Mouse (Mus musculus) gastrocnemius, adult 8-10 months (tissue): ENCODE results near the gene Sult2a2. TPM values are rescaled to one million over a fixed set of nuclear protein-coding genes. Genes with fewer than 3 reads are reported as not detected.
"Not testable (repeated sequence)": the region's sequence is repeated elsewhere in the genome, so short reads cannot be mapped to it uniquely, and the experiment has no call there.

Experiments
- DNase-seq, 2 experiments: peaks; one replicate each; pipeline ENCODE4 v3.0.0; 2022; ENCODE audit warnings: low spot score in 2 of 2
- total RNA-seq, 4 experiments: library from RNA; stranded (reverse); gene quantifications; 2 replicates each; pipeline ENCODE4 v1.2.4; 2022

The Sult2a2 gene
- not detected for total RNA-seq

- not testable (repeated sequence) for DNase-seq
Measured at GRCm38 (mm10) chr7:13733205-13733604, at the start of gene Sult2a2. Sult2a2 (plus strand) TSS chr7:13733505.

- no peak for DNase-seq
Measured at GRCm38 (mm10) chr7:13813913-13814312, 80.6 kb downstream of the Sult2a2 start.

Other genes with a start within 250 kb of the Sult2a2 start
- not detected for gene Bsph2, start 162.4 kb upstream of the Sult2a2 start, total RNA-seq
- not detected for gene Sult2a5, start 109.5 kb upstream of the Sult2a2 start, total RNA-seq
- gene Sult2a1, start 103.9 kb downstream of the Sult2a2 start, total RNA-seq: under 1 TPM in 1 of 4 experiments, not detected in 3; 0.67 TPM